Mouse (Mus musculus): ENCODE data around the gene Ecsit. TPM values are rescaled to one million over a fixed set of nuclear protein-coding genes. Genes with fewer than 3 reads are reported as not detected.

The Ecsit gene
- polyA plus RNA-seq, 1 experiment from 2014 or later, result 32.4 TPM

DNA sequence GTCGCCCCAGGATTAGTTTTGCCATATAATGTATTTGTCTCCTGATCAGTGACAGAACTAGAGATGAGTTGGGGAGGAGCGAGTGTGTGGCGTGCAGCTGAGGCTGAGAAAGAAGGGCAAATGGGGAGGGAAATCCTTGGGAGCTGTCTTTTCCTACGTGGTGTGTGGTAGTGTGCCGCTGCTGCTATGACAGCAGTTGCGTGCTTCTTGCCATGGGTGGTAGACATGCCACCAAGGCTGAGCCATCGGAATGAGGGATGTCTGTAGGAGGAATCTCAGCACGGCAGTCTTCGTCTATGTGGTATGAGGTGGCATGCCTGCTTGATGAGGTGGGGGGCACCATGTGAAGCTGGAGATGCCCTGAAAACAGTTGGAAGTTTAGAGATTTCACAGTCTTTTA lies 54.9 kb downstream of the Ecsit start:
- Histone ChIP-seq H3K27ac (ENCODE audit: low read depth, low read length) (no peak overlapping the region), H3K4me3 (ENCODE audit: low read depth, low read length) (no peak overlapping the region), H3K27me3 (ENCODE audit: control insufficient read depth, insufficient read depth, low read length) (no peaks in the 10 kb centered on the region), H3K9me3 (ENCODE audit: control insufficient read depth, low read length) (no peaks in the 10 kb centered on the region), H3K36me3 (ENCODE audit: control insufficient read depth, insufficient read depth, low read length) (peaks cover 17% of the 10 kb centered on the region; the same call in 1 of the 2 replicates), H3K4me1 (replicated peaks; ENCODE audit: control insufficient read depth, insufficient read depth, low read length) (peaks cover 8% of the 10 kb centered on the region; the same call in 1 of the 2 replicates), H3K4me2 (replicated peaks; ENCODE audit: low read depth, low read length) (no peak overlapping the region), H3K9ac (ENCODE audit: low read depth, low read length) (no peak overlapping the region)
- ATAC-seq (ENCODE audit: low FRiP score) (no peak), DNase-seq (ENCODE audit: low spot score) (no peak)
- 97% methylated on average over 9 of the region's 9 CpGs for WGBS

GRCm38 (mm10) chr9:22028467-22028866 lies 56.8 kb downstream of the Ecsit start:
- Histone ChIP-seq H3K9me3 (ENCODE audit: control insufficient read depth, low read length) (no peaks in the 10 kb centered on the region), H3K4me1 (replicated peaks; ENCODE audit: control insufficient read depth, insufficient read depth, low read length) (peaks cover 8% of the 10 kb centered on the region; the same call in 1 of the 2 replicates), H3K4me3 (ENCODE audit: low read depth, low read length) (no peak overlapping the region), H3K27ac (ENCODE audit: low read depth, low read length) (peak overlapping the region; percentile 63; the same call in 1 of the 2 replicates), H3K9ac (ENCODE audit: low read depth, low read length) (no peak overlapping the region), H3K4me2 (replicated peaks; ENCODE audit: low read depth, low read length) (no peak overlapping the region), H3K36me3 (ENCODE audit: control insufficient read depth, insufficient read depth, low read length) (peaks cover 12% of the 10 kb centered on the region; the same call in 1 of the 2 replicates), H3K27me3 (ENCODE audit: control insufficient read depth, insufficient read depth, low read length) (no peaks in the 10 kb centered on the region)
- DNase-seq (ENCODE audit: low spot score) (peak; percentile 78), ATAC-seq (ENCODE audit: low FRiP score) (peak; percentile 74)
- 20% methylated on average over 7 of the region's 7 CpGs for WGBS

DNA sequence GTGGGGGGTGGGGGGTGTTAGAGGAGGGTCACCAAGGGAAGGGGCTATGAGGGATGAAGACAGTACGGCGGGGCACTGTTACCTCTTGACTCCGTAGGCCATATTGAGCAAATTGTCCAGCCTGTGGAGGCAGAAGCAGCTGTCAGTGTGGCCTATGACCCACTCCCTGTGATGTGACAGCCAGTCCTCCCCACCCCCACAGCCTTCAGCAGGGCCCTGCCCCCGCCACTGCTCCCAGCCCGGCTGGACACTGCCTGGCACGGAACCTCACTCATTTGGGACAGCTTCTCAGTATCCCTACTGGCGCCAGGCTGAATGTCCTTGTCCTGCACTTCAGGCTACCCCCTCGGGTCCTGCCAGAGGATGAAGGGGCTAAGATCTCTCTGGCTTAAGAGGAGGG lies 60.6 kb downstream of the Ecsit start:
- no peak overlapping the region for H3K27ac ChIP-seq (ENCODE audit: low read depth, low read length)
- no peak for DNase-seq (ENCODE audit: low spot score)

More for the DNA sequence above, 60.6 kb downstream of the Ecsit start:
- Histone ChIP-seq H3K9me3 (ENCODE audit: control insufficient read depth, low read length) (no peaks in the 10 kb centered on the region), H3K9ac (ENCODE audit: low read depth, low read length) (no peak overlapping the region), H3K4me2 (replicated peaks; ENCODE audit: low read depth, low read length) (no peak overlapping the region), H3K4me1 (replicated peaks; ENCODE audit: control insufficient read depth, insufficient read depth, low read length) (peaks cover 7% of the 10 kb centered on the region; the same call in 1 of the 2 replicates), H3K4me3 (ENCODE audit: low read depth, low read length) (no peak overlapping the region), H3K27me3 (ENCODE audit: control insufficient read depth, insufficient read depth, low read length) (no peaks in the 10 kb centered on the region), H3K36me3 (ENCODE audit: control insufficient read depth, insufficient read depth, low read length) (peaks cover 10% of the 10 kb centered on the region; the same call in 1 of the 2 replicates)
- 35% methylated on average over 8 of the region's 8 CpGs for WGBS
- ATAC-seq (ENCODE audit: low FRiP score), result 0 out of 2 replicates have a peak, but pooled peaks have one; percentile 11

Other genes with a start within 250 kb of the Ecsit start
- 0.74 TPM in 1 of 2 replicates, not detected in the other for gene Angptl8, start 249.9 kb downstream of the Ecsit start, polyA plus RNA-seq (2014; fragmentation: Nextera tagmentation; extraction: Ambion mirVana)
- gene Dock6, start 232.8 kb downstream of the Ecsit start, polyA plus RNA-seq (2014; fragmentation: Nextera tagmentation; extraction: Ambion mirVana), result 16.3 and 21.4 TPM in 2 replicates
- gene Rab3d, start 167.2 kb downstream of the Ecsit start, polyA plus RNA-seq (2014; fragmentation: Nextera tagmentation; extraction: Ambion mirVana), result 8.6 and 9.5 TPM in 2 replicates
- 3.3 and 3.9 TPM in 2 replicates for gene Ccdc159, start 158.0 kb downstream of the Ecsit start, polyA plus RNA-seq (2014; fragmentation: Nextera tagmentation; extraction: Ambion mirVana)
- 34.7 and 39.3 TPM in 2 replicates for gene Tmem205, start 157.9 kb downstream of the Ecsit start, polyA plus RNA-seq (2014; fragmentation: Nextera tagmentation; extraction: Ambion mirVana)
- gene Plppr2, start 148.4 kb downstream of the Ecsit start, polyA plus RNA-seq (2014; fragmentation: Nextera tagmentation; extraction: Ambion mirVana), result 21.0 and 22.3 TPM in 2 replicates
- 14.6 and 20.4 TPM in 2 replicates for gene Swsap1, start 129.7 kb downstream of the Ecsit start, polyA plus RNA-seq (2014; fragmentation: Nextera tagmentation; extraction: Ambion mirVana)
- gene Epor, start 121.9 kb downstream of the Ecsit start, polyA plus RNA-seq (2014; fragmentation: Nextera tagmentation; extraction: Ambion mirVana), result 4.2 and 5.2 TPM in 2 replicates
- gene Rgl3, start 96.0 kb downstream of the Ecsit start, polyA plus RNA-seq (2014; fragmentation: Nextera tagmentation; extraction: Ambion mirVana), result 2.0 and 2.1 TPM in 2 replicates
- 5.5 and 5.7 TPM in 2 replicates for gene Ccdc151, start 82.8 kb downstream of the Ecsit start, polyA plus RNA-seq (2014; fragmentation: Nextera tagmentation; extraction: Ambion mirVana)
- 84.6 TPM in 2 replicates for gene Prkcsh, start 82.6 kb downstream of the Ecsit start, polyA plus RNA-seq (2014; fragmentation: Nextera tagmentation; extraction: Ambion mirVana)
- gene Elavl3, start 33.4 kb downstream of the Ecsit start, polyA plus RNA-seq (2014; fragmentation: Nextera tagmentation; extraction: Ambion mirVana), result 72.9 and 85.2 TPM in 2 replicates
- 0.56 TPM in 1 of 2 replicates, not detected in the other for gene Gm49318, start 14.2 kb downstream of the Ecsit start, polyA plus RNA-seq (2014; fragmentation: Nextera tagmentation; extraction: Ambion mirVana)
- 8.1 and 9.2 TPM in 2 replicates for gene Zfp653, start 14.1 kb downstream of the Ecsit start, polyA plus RNA-seq (2014; fragmentation: Nextera tagmentation; extraction: Ambion mirVana)
- 1.8 and 2.1 TPM in 2 replicates for gene Cnn1, start 13.8 kb upstream of the Ecsit start, polyA plus RNA-seq (2014; fragmentation: Nextera tagmentation; extraction: Ambion mirVana)
- 211 and 213 TPM in 2 replicates for gene Elof1, start 31.7 kb upstream of the Ecsit start, polyA plus RNA-seq (2014; fragmentation: Nextera tagmentation; extraction: Ambion mirVana)
- 17.1 and 18.7 TPM in 2 replicates for gene Acp5, start 50.3 kb upstream of the Ecsit start, polyA plus RNA-seq (2014; fragmentation: Nextera tagmentation; extraction: Ambion mirVana)
- gene Pigyl, start 71.4 kb upstream of the Ecsit start, polyA plus RNA-seq (2014; fragmentation: Nextera tagmentation; extraction: Ambion mirVana), result 60.5 and 64.1 TPM in 2 replicates
- gene Zfp872, start 102.7 kb upstream of the Ecsit start, polyA plus RNA-seq (2014; fragmentation: Nextera tagmentation; extraction: Ambion mirVana), result not detected in 2 replicates
- gene Zfp809, start 140.3 kb upstream of the Ecsit start, polyA plus RNA-seq (2014; fragmentation: Nextera tagmentation; extraction: Ambion mirVana), result 11.9 and 13.4 TPM in 2 replicates
- 7.1 and 8.1 TPM in 2 replicates for gene Zfp599, start 174.5 kb upstream of the Ecsit start, polyA plus RNA-seq (2014; fragmentation: Nextera tagmentation; extraction: Ambion mirVana)
- gene Zfp810, start 222.2 kb upstream of the Ecsit start, polyA plus RNA-seq (2014; fragmentation: Nextera tagmentation; extraction: Ambion mirVana), result 25.5 and 34.1 TPM in 2 replicates

Data from hindbrain, embryonic 11.5 days (tissue).